Mouse (Mus musculus) T-cell, adult 2 months (primary cell): ENCODE results near the gene Olfr638.
"Not testable (repeated sequence)": the region's sequence is repeated elsewhere in the genome, so short reads cannot be mapped to it uniquely, and the experiment has no call there.

ENCODE experiments used
- DNase-seq: peaks from one replicate; pipeline ENCODE4 v3.0.0; 2022; ENCODE audit warnings: low spot score

Gene Olfr638

GRCm38 (mm10) chr7:103998446-103998845, at the start of gene Olfr638:
Gene Olfr638, plus strand, starts transcription at chr7:103998746.
- DNase-seq: no peak

- not testable (repeated sequence) for DNase-seq
These were observed 31.7 kb upstream of the Olfr638 start for GRCm38 (mm10) chr7:103966873-103967272.

- DNase-seq: no peak
These were observed 27.7 kb upstream of the Olfr638 start, which contains the start of gene Olfr635 for GRCm38 (mm10) chr7:103970852-103971251. Gene Olfr635, plus strand, starts transcription at chr7:103971152.

GRCm38 (mm10) chr7:103971782-103972181, 26.8 kb upstream of the Olfr638 start:
- no peak for DNase-seq

- DNase-seq: no peak
These were observed 578 bp downstream of the Olfr638 start for GRCm38 (mm10) chr7:103999124-103999523.

- DNase-seq: no peak
These were observed 18.7 kb downstream of the Olfr638 start, which contains the start of gene Olfr639 for GRCm38 (mm10) chr7:104017203-104017602. Gene Olfr639, minus strand, starts transcription at chr7:104017303.

- no peak for DNase-seq
These were observed 20.4 kb downstream of the Olfr638 start for GRCm38 (mm10) chr7:104018953-104019352.

GRCm38 (mm10) chr7:104021651-104022050, 23.1 kb downstream of the Olfr638 start:
- no peak for DNase-seq

- DNase-seq: no peak
These were observed 26.9 kb downstream of the Olfr638 start, which contains the start of gene Olfr640 for GRCm38 (mm10) chr7:104025473-104025872. Gene Olfr640, minus strand, starts transcription at chr7:104025573.

- no peak for DNase-seq
These were observed 28.4 kb downstream of the Olfr638 start for GRCm38 (mm10) chr7:104026978-104027377.

GRCm38 (mm10) chr7:104035145-104035544, 36.6 kb downstream of the Olfr638 start, which contains the start of gene Olfr641:
Gene Olfr641, plus strand, starts transcription at chr7:104035445.
- DNase-seq: no peak

- no peak for DNase-seq
These were observed 52.2 kb downstream of the Olfr638 start for GRCm38 (mm10) chr7:104050745-104051144.

GRCm38 (mm10) chr7:104052566-104052965, 54.0 kb downstream of the Olfr638 start, which contains the start of gene Olfr642:
Gene Olfr642, minus strand, starts transcription at chr7:104052666.
- DNase-seq: no peak
